Mouse (Mus musculus): ENCODE measurements at regions not wholly inside any gene's neighbourhood (a gene's known extent, or its start where the extent isn't known, plus 50 kb on each side); places are given as distances from the start of the nearest gene placed in this dataset.

GRCm38 (mm10) chr11:52522384-52522783 is 126.2 kb downstream of the 9530068E07Rik start:
- WGBS, result 54% methylated on average over 3 of the region's 3 CpGs
- Histone ChIP-seq H3K36me3 (replicated peaks) (no peaks in the 10 kb centered on the region), H3K4me1 (peaks cover 15% of the 10 kb centered on the region), H3K9me3 (no peaks in the 10 kb centered on the region), H3K4me2 (no peak overlapping the region), H3K27me3 (replicated peaks) (no peaks in the 10 kb centered on the region), H3K27ac (no peak overlapping the region), H3K4me3 (no peak overlapping the region), H3K9ac (no peak overlapping the region)
- ATAC-seq (replicated peaks), result no peak

GRCm38 (mm10) chr11:52523191-52523590 is 127.0 kb downstream of the 9530068E07Rik start:
- no peak overlapping the region for H3K4me3 ChIP-seq
- H3K27me3 ChIP-seq (replicated peaks), result no peaks in the 10 kb centered on the region
- no peak overlapping the region for H3K27ac ChIP-seq
- H3K9ac ChIP-seq, result no peak overlapping the region
- no peak overlapping the region for H3K4me2 ChIP-seq
- no peaks in the 10 kb centered on the region for H3K36me3 ChIP-seq (replicated peaks)
- H3K9me3 ChIP-seq, result no peaks in the 10 kb centered on the region
- ATAC-seq (replicated peaks), result no peak
- WGBS, result 79% methylated on average over 4 of the region's 4 CpGs
- H3K4me1 ChIP-seq, result peaks cover 15% of the 10 kb centered on the region

GRCm38 (mm10) chr11:52523671-52524070 is 127.4 kb downstream of the 9530068E07Rik start:
- ATAC-seq (replicated peaks), result no peak
- peaks cover 15% of the 10 kb centered on the region for H3K4me1 ChIP-seq
- 67% methylated on average over 2 of the region's 2 CpGs for WGBS

GRCm38 (mm10) chr11:52525446-52525845 is 129.2 kb downstream of the 9530068E07Rik start:
- Histone ChIP-seq H3K27ac (no peak overlapping the region), H3K4me1 (peaks cover 11% of the 10 kb centered on the region), H3K4me3 (no peak overlapping the region), H3K4me2 (no peak overlapping the region), H3K9ac (no peak overlapping the region), H3K36me3 (replicated peaks) (no peaks in the 10 kb centered on the region), H3K9me3 (no peaks in the 10 kb centered on the region), H3K27me3 (replicated peaks) (no peaks in the 10 kb centered on the region)
- ATAC-seq (replicated peaks), result no peak
- WGBS, result 43% methylated on average over 6 of the region's 6 CpGs

More at GRCm38 (mm10) chr11:52523671-52524070, 127.4 kb downstream of the 9530068E07Rik start:
- Histone ChIP-seq H3K9ac (no peak overlapping the region), H3K27me3 (replicated peaks) (no peaks in the 10 kb centered on the region), H3K27ac (no peak overlapping the region), H3K4me3 (no peak overlapping the region), H3K36me3 (replicated peaks) (no peaks in the 10 kb centered on the region), H3K4me2 (no peak overlapping the region), H3K9me3 (no peaks in the 10 kb centered on the region)

- Histone ChIP-seq H3K4me1 (peaks cover 11% of the 10 kb centered on the region), H3K9me3 (no peaks in the 10 kb centered on the region), H3K9ac (no peak overlapping the region), H3K4me3 (no peak overlapping the region), H3K27ac (no peak overlapping the region), H3K4me2 (no peak overlapping the region), H3K27me3 (replicated peaks) (no peaks in the 10 kb centered on the region), H3K36me3 (replicated peaks) (no peaks in the 10 kb centered on the region)
- ATAC-seq (replicated peaks), result no peak
- WGBS, result 82% methylated on average over 6 of the region's 6 CpGs
Observed at GRCm38 (mm10) chr11:52526306-52526705, 130.1 kb downstream of the 9530068E07Rik start.

GRCm38 (mm10) chr11:52533379-52533778 is 137.2 kb downstream of the 9530068E07Rik start:
- H3K4me2 ChIP-seq, result no peak overlapping the region
- H3K27ac ChIP-seq, result no peak overlapping the region
- no peak overlapping the region for H3K4me3 ChIP-seq
- WGBS, result 66% methylated on average over 5 of the region's 5 CpGs
- no peaks in the 10 kb centered on the region for H3K36me3 ChIP-seq (replicated peaks)
- no peaks in the 10 kb centered on the region for H3K4me1 ChIP-seq
- no peaks in the 10 kb centered on the region for H3K9me3 ChIP-seq
- no peak for ATAC-seq (replicated peaks)
- no peaks in the 10 kb centered on the region for H3K27me3 ChIP-seq (replicated peaks)
- H3K9ac ChIP-seq, result no peak overlapping the region

- H3K4me1 ChIP-seq, result no peaks in the 10 kb centered on the region
- H3K9me3 ChIP-seq, result no peaks in the 10 kb centered on the region
- no peaks in the 10 kb centered on the region for H3K27me3 ChIP-seq (replicated peaks)
- H3K4me3 ChIP-seq, result no peak overlapping the region
- no peak for ATAC-seq (replicated peaks)
- H3K27ac ChIP-seq, result no peak overlapping the region
- no peak overlapping the region for H3K9ac ChIP-seq
- 0 out of 2 replicates have a peak overlapping the region, but pooled peaks have one; percentile 1 for H3K4me2 ChIP-seq
- 65% methylated on average over 13 of the region's 13 CpGs for WGBS
- no peaks in the 10 kb centered on the region for H3K36me3 ChIP-seq (replicated peaks)
Observed at GRCm38 (mm10) chr11:52534586-52534985, 138.4 kb downstream of the 9530068E07Rik start.

GRCm38 (mm10) chr11:52536211-52536610 is 140.0 kb downstream of the 9530068E07Rik start:
- Histone ChIP-seq H3K4me3 (no peak overlapping the region), H3K36me3 (replicated peaks) (no peaks in the 10 kb centered on the region), H3K27me3 (replicated peaks) (no peaks in the 10 kb centered on the region), H3K4me1 (0 out of 2 replicates have a peak, but pooled peaks cover 2% of the 10 kb centered on the region), H3K9me3 (no peaks in the 10 kb centered on the region), H3K4me2 (no peak overlapping the region), H3K9ac (no peak overlapping the region), H3K27ac (no peak overlapping the region)
- 86% methylated on average over 2 of the region's 2 CpGs for WGBS
- ATAC-seq (replicated peaks), result no peak

- no peak for ATAC-seq (replicated peaks)
- no peak overlapping the region for H3K4me2 ChIP-seq
- H3K4me1 ChIP-seq, result 0 out of 2 replicates have a peak, but pooled peaks cover 2% of the 10 kb centered on the region
- no peak overlapping the region for H3K27ac ChIP-seq
- WGBS, result 70% methylated on average over 11 of the region's 11 CpGs
- H3K27me3 ChIP-seq (replicated peaks), result no peaks in the 10 kb centered on the region
- H3K9ac ChIP-seq, result no peak overlapping the region
- no peaks in the 10 kb centered on the region for H3K9me3 ChIP-seq
- H3K4me3 ChIP-seq, result no peak overlapping the region
- no peaks in the 10 kb centered on the region for H3K36me3 ChIP-seq (replicated peaks)
Observed at GRCm38 (mm10) chr11:52536841-52537240, 140.6 kb downstream of the 9530068E07Rik start.

- Histone ChIP-seq H3K36me3 (replicated peaks) (no peaks in the 10 kb centered on the region), H3K27me3 (replicated peaks) (no peaks in the 10 kb centered on the region), H3K4me2 (no peak overlapping the region), H3K9me3 (no peaks in the 10 kb centered on the region), H3K4me1 (0 out of 2 replicates have a peak, but pooled peaks cover 2% of the 10 kb centered on the region), H3K27ac (no peak overlapping the region), H3K9ac (no peak overlapping the region), H3K4me3 (no peak overlapping the region)
- WGBS, result 67% methylated on average over 4 of the region's 4 CpGs
- ATAC-seq (replicated peaks), result no peak
Observed at GRCm38 (mm10) chr11:52537819-52538435, 141.7 kb downstream of the 9530068E07Rik start.

- no peak for ATAC-seq (replicated peaks)
- no peaks in the 10 kb centered on the region for H3K27me3 ChIP-seq (replicated peaks)
- H3K4me3 ChIP-seq, result no peak overlapping the region
- no peak overlapping the region for H3K9ac ChIP-seq
- no peak overlapping the region for H3K27ac ChIP-seq
- H3K4me1 ChIP-seq, result 0 out of 2 replicates have a peak, but pooled peaks cover 2% of the 10 kb centered on the region
- no peaks in the 10 kb centered on the region for H3K9me3 ChIP-seq
- WGBS, result 75% methylated on average over 5 of the region's 5 CpGs
- no peak overlapping the region for H3K4me2 ChIP-seq
- no peaks in the 10 kb centered on the region for H3K36me3 ChIP-seq (replicated peaks)
Observed at GRCm38 (mm10) chr11:52541210-52541609, 145.0 kb downstream of the 9530068E07Rik start.

- 76% methylated on average over 5 of the region's 5 CpGs for WGBS
- no peak for ATAC-seq (replicated peaks)
- H3K4me1 ChIP-seq, result no peaks in the 10 kb centered on the region
- H3K9me3 ChIP-seq, result no peaks in the 10 kb centered on the region
- H3K4me3 ChIP-seq, result no peak overlapping the region
- H3K27ac ChIP-seq, result no peak overlapping the region
- H3K9ac ChIP-seq, result no peak overlapping the region
- H3K4me2 ChIP-seq, result no peak overlapping the region
- no peaks in the 10 kb centered on the region for H3K36me3 ChIP-seq (replicated peaks)
- no peaks in the 10 kb centered on the region for H3K27me3 ChIP-seq (replicated peaks)
Observed at GRCm38 (mm10) chr11:52551451-52551850, 155.2 kb downstream of the 9530068E07Rik start.

GRCm38 (mm10) chr11:52552860-52553259 is 156.6 kb downstream of the 9530068E07Rik start:
- Histone ChIP-seq H3K27ac (no peak overlapping the region), H3K9me3 (no peaks in the 10 kb centered on the region), H3K36me3 (replicated peaks) (no peaks in the 10 kb centered on the region), H3K4me2 (no peak overlapping the region), H3K4me1 (no peaks in the 10 kb centered on the region), H3K27me3 (replicated peaks) (no peaks in the 10 kb centered on the region), H3K4me3 (no peak overlapping the region), H3K9ac (no peak overlapping the region)
- WGBS, result 88% methylated on average over 4 of the region's 4 CpGs
- no peak for ATAC-seq (replicated peaks)
